Mouse (Mus musculus) embryonic facial prominence, embryonic 11.5 days (tissue): ENCODE measurements at regions not wholly inside any gene's neighbourhood (a gene's known extent, or its start where the extent isn't known, plus 50 kb on each side); places are given as distances from the start of the nearest gene placed in this dataset.
A peak's percentile ranks its signal among the peaks of the same experiment; 100 is the strongest.

Source experiments
- ATAC-seq: fragments of 200-750 bp; cut with Nextera tagmentation; replicated peaks from 2 replicates; pipeline ENCODE4 v1.8.0; 2017; ENCODE audit warnings: low read depth; ENCODE audit not compliant: insufficient number of reproducible peaks, low FRiP score, low TSS enrichment
- DNase-seq: peaks from one replicate; pipeline ENCODE4 v3.0.0-alpha.2; 2015; ENCODE audit warnings: low spot score
- H3K27ac ChIP-seq: fragments of 300-500 bp; sonication (generic); replicated peaks from 2 replicates; pipeline ENCODE4 v1.5.1; 2014; ENCODE audit warnings: mild to moderate bottlenecking, low read depth, low read length, control low read depth
- H3K27me3 ChIP-seq: fragments of 300-500 bp; sonication (generic); 2 replicates; pipeline ENCODE4 v1.6.1; 2014; ENCODE audit warnings: mild to moderate bottlenecking, low read length, moderate library complexity, mixed read lengths; ENCODE audit not compliant: control insufficient read depth, insufficient read depth
- H3K36me3 ChIP-seq: fragments of 300-500 bp; sonication (generic); replicated peaks from 2 replicates; pipeline ENCODE4 v1.6.1; 2014; ENCODE audit warnings: low read depth, mild to moderate bottlenecking, low read length, moderate library complexity, mixed read lengths; ENCODE audit not compliant: control insufficient read depth, insufficient read depth
- H3K4me1 ChIP-seq: fragments of 300-500 bp; sonication (generic); 2 replicates; pipeline ENCODE4 v1.6.1; 2014; ENCODE audit warnings: low read length, mixed read lengths; ENCODE audit not compliant: control insufficient read depth, insufficient read depth
- H3K4me2 ChIP-seq: fragments of 300-500 bp; sonication (generic); 2 replicates; pipeline ENCODE4 v1.6.1; 2014; ENCODE audit warnings: low read depth, mild to moderate bottlenecking, control low read depth, low read length, moderate library complexity
- H3K4me3 ChIP-seq: fragments of 300-500 bp; sonication (generic); 2 replicates; pipeline ENCODE4 v1.5.1; 2014; ENCODE audit warnings: low read depth, low read length, control low read depth
- H3K9ac ChIP-seq: fragments of 300-500 bp; sonication (generic); replicated peaks from 2 replicates; pipeline ENCODE4 v1.6.1; 2014; ENCODE audit warnings: mild to moderate bottlenecking, control low read depth, low read length
- H3K9me3 ChIP-seq: fragments of 300-500 bp; sonication (generic); replicated peaks from 2 replicates; pipeline ENCODE4 v1.6.1; 2016; ENCODE audit warnings: mild to moderate bottlenecking, low read length, inconsistent platforms, mixed read lengths; ENCODE audit not compliant: control insufficient read depth
- WGBS: fragments of 180-500 bp; shearing (Covaris S2); extraction: QIAGEN DNeasy Blood & Tissue Kit; methylation state at CpG from one replicate; pipeline ENCODE4 v1.1.7; 2014; 5-methylcytosine and 5-hydroxymethylcytosine counted together

- H3K4me1 ChIP-seq: no peaks in the 10 kb centered on the region
- WGBS: 69% methylated on average over 13 of the region's 13 CpGs
- DNase-seq (no peak), ATAC-seq (no peak)
- H3K27me3 ChIP-seq: no peaks in the 10 kb centered on the region
- no peak overlapping the region for H3K4me2 ChIP-seq
- no peak overlapping the region for H3K27ac ChIP-seq
- H3K9ac ChIP-seq: no peak overlapping the region
- H3K4me3 ChIP-seq: no peak overlapping the region
- no peaks in the 10 kb centered on the region for H3K36me3 ChIP-seq
- H3K9me3 ChIP-seq: no peaks in the 10 kb centered on the region
Observed at GRCm38 (mm10) chr5:149909108-149909739, 109.3 kb upstream of the Rxfp2 start.

- no peak overlapping the region for H3K9ac ChIP-seq
- H3K4me1 ChIP-seq: no peaks in the 10 kb centered on the region
- no peaks in the 10 kb centered on the region for H3K36me3 ChIP-seq
- H3K9me3 ChIP-seq: no peaks in the 10 kb centered on the region
- H3K27ac ChIP-seq: no peak overlapping the region
- H3K4me2 ChIP-seq: no peak overlapping the region
- no peak overlapping the region for H3K4me3 ChIP-seq
- ATAC-seq: no peak
- no peaks in the 10 kb centered on the region for H3K27me3 ChIP-seq
- WGBS: 49% methylated on average over 8 of the region's 8 CpGs
- DNase-seq: no peak
Observed at GRCm38 (mm10) chr5:149909971-149910370, 108.5 kb upstream of the Rxfp2 start.

GRCm38 (mm10) chr5:149911968-149912367 is 106.5 kb upstream of the Rxfp2 start:
- Histone ChIP-seq H3K4me3 (no peak overlapping the region), H3K9me3 (no peaks in the 10 kb centered on the region), H3K4me1 (no peaks in the 10 kb centered on the region), H3K27ac (no peak overlapping the region), H3K27me3 (no peaks in the 10 kb centered on the region), H3K4me2 (no peak overlapping the region), H3K36me3 (no peaks in the 10 kb centered on the region), H3K9ac (no peak overlapping the region)
- no peak for ATAC-seq
- no peak for DNase-seq
- 84% methylated on average over 8 of the region's 8 CpGs for WGBS

- no peak overlapping the region for H3K9ac ChIP-seq
- no peaks in the 10 kb centered on the region for H3K4me1 ChIP-seq
- no peaks in the 10 kb centered on the region for H3K36me3 ChIP-seq
- no peak for ATAC-seq
- H3K27ac ChIP-seq: no peak overlapping the region
- DNase-seq: no peak
- H3K4me3 ChIP-seq: no peak overlapping the region
- no peaks in the 10 kb centered on the region for H3K9me3 ChIP-seq
- no peak overlapping the region for H3K4me2 ChIP-seq
- H3K27me3 ChIP-seq: no peaks in the 10 kb centered on the region
Observed at GRCm38 (mm10) chr5:149915761-149916160, 102.7 kb upstream of the Rxfp2 start.

GRCm38 (mm10) chr5:149917374-149917773 is 101.1 kb upstream of the Rxfp2 start:
- H3K4me2 ChIP-seq: no peak overlapping the region
- ATAC-seq (no peak), DNase-seq (peak; percentile 52)
- H3K27ac ChIP-seq: no peak overlapping the region
- no peak overlapping the region for H3K4me3 ChIP-seq
- H3K9ac ChIP-seq: no peak overlapping the region
- no peaks in the 10 kb centered on the region for H3K9me3 ChIP-seq
- no peaks in the 10 kb centered on the region for H3K27me3 ChIP-seq
- no peaks in the 10 kb centered on the region for H3K36me3 ChIP-seq
- WGBS: 28% methylated on average over 3 of the region's 3 CpGs
- no peaks in the 10 kb centered on the region for H3K4me1 ChIP-seq

- no peak for ATAC-seq
- Histone ChIP-seq H3K27me3 (no peaks in the 10 kb centered on the region), H3K9ac (no peak overlapping the region), H3K4me1 (no peaks in the 10 kb centered on the region), H3K4me2 (no peak overlapping the region), H3K36me3 (no peaks in the 10 kb centered on the region), H3K4me3 (no peak overlapping the region), H3K9me3 (no peaks in the 10 kb centered on the region), H3K27ac (no peak overlapping the region)
- DNase-seq: no peak
- 78% methylated on average over 4 of the region's 4 CpGs for WGBS
Observed at GRCm38 (mm10) chr5:149919097-149919496, 99.4 kb upstream of the Rxfp2 start.

GRCm38 (mm10) chr5:149920326-149920725 is 98.1 kb upstream of the Rxfp2 start:
- no peak overlapping the region for H3K4me3 ChIP-seq
- H3K9ac ChIP-seq: no peak overlapping the region
- no peaks in the 10 kb centered on the region for H3K9me3 ChIP-seq
- ATAC-seq (no peak), DNase-seq (no peak)
- H3K27me3 ChIP-seq: no peaks in the 10 kb centered on the region
- H3K27ac ChIP-seq: no peak overlapping the region
- no peak overlapping the region for H3K4me2 ChIP-seq
- WGBS: 90% methylated on average over 4 of the region's 4 CpGs
- H3K4me1 ChIP-seq: no peaks in the 10 kb centered on the region
- no peaks in the 10 kb centered on the region for H3K36me3 ChIP-seq

- Histone ChIP-seq H3K27me3 (no peaks in the 10 kb centered on the region), H3K36me3 (no peaks in the 10 kb centered on the region), H3K9ac (no peak overlapping the region), H3K9me3 (no peaks in the 10 kb centered on the region), H3K4me3 (no peak overlapping the region), H3K27ac (no peak overlapping the region), H3K4me1 (no peaks in the 10 kb centered on the region), H3K4me2 (no peak overlapping the region)
- no peak for DNase-seq
- 92% methylated on average over 10 of the region's 10 CpGs for WGBS
- ATAC-seq: no peak
Observed at GRCm38 (mm10) chr5:149924501-149924900, 94.0 kb upstream of the Rxfp2 start.
